Mouse (Mus musculus): ENCODE data around the gene Bad.
A peak's percentile ranks its signal among the peaks of the same experiment; 100 is the strongest.
"Not testable (repeated sequence)": the region's sequence is repeated elsewhere in the genome, so short reads cannot be mapped to it uniquely, and the experiment has no call there.

Bad gene

DNA sequence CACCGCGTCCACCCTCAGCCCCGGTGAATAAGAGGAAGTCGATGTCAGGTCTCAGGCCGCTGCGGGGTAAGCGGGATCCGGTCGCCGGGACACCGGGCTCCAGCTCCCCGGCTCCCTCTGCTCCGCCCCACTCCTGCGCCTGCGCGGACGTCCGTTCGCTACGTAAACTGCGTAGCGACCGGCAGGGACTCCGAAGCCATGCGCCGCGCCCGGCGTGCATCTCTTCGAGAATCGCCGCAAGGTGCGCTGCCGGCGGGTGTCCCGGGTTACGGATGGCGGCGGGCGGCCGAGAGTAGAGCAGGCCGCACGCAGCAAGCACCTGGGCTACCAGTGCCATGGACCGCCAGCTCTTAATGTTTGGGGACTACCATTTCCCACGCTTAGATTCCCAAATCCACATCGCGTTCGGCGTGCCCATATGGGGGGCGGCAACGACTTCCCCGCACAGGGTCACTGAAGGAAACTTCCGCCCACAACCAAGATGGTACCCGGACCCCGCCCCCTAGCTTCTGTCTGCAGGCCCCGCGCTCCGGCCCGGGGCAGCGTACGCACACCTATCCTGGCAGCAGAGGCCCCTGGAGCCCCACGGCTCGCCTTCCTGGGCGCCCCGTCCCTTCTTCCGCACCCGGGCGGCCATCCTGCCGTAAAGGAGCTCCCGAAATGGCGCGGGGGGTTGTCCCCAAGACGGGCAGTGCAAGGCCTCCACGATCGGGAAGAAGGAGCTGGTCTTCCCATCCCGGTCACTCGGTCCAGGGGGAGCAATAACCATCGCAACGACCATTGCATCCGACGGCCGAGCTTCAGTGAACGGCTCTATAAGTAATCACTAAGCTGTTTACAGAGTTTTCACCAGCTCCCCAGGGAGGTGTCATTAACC lies at the start of gene Bad:
Bad (plus strand) TSS at position 490 of the 877 bp plus-strand sequence.
- DNase-seq = peak; percentile 91 to 94

DNA sequence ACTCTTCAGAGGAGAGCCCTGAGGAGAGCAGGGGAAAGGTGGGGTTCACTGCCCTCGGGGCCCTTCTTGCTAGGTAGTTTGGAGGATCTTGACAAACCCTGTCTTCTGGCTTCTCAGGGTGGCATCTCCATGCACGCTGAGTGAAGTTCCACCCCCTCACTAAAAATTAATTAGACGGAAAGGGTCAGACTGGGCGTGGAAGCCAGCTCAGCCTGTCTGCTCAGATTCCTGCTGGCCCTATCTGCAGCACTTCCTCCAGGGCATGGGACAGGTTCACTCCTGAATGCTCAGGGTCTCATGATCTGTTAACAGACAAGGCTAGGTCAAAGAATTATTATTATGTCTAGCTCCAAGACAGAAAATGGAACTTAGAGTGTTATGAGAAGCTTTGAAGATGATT lies 49.1 kb upstream of the Bad start:
- no peak for DNase-seq

DNA sequence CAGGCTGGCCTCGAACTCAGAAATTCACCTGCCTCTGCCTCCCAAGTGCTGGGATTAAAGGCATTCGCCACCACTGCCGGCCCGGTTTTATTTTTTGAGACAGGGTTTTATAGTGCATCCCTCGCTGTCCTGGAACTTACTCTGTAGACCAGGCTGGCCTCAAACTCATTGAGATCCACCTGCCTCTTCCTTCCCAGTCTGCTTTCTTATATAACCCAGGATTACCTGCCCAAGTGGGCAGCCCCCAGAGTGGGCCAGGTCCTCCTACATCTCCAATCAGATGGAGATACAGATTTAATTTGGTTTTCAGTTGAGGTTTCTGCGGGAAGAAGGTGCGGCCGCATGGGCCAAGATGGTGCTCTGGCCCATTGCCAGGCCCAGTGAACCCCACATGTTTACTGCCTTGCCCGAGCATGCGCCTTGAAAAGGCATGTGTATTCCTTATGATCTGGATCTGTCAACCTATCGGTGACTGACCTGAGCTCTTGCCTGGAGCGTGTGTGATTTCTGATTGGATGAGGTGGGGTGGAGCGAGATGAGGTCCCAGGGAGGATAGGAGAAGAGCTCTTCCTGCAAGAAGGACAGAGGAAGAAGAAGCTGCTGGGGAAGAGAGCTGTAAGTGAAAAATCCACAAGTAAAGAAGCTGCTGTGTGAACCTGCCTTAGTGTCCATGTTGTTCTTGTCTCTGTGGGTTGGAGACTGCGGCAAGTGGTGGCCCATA lies 47.8 kb upstream of the Bad start:
- no peak for DNase-seq

DNA sequence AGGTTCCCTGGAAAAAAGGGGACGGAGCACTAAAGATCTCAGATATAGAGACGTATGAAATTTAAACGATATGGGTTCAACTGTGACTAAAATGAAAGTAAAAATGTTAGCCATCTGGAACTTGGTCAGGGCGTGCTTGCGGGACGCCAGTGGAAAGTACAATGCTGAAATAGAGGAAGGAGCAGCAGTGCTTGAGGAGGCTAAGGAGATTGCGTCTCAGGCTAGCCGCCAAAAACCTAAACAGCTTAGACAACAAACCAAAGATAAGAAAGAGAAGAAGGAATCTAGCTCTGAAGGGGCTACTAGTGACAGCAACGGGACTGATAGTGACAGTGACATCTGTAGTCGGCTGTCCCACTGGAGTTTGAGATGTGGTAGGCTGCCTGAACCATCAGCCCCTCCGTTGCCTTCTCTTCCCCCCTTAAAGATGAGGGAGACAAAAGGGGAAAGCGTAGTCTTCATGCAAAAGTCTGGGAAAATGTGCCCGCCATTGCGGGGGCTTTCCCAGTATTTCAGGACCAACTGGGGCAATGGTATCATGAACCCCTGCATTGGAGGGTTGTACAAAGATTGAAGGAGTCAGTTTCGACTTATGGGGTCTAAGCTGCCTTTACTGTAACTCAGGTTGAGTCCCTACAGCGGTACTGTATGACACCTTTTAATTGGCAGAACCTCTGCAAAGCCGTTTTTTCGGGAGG lies 45.9 kb upstream of the Bad start:
- DNase-seq = not testable (repeated sequence)

DNA sequence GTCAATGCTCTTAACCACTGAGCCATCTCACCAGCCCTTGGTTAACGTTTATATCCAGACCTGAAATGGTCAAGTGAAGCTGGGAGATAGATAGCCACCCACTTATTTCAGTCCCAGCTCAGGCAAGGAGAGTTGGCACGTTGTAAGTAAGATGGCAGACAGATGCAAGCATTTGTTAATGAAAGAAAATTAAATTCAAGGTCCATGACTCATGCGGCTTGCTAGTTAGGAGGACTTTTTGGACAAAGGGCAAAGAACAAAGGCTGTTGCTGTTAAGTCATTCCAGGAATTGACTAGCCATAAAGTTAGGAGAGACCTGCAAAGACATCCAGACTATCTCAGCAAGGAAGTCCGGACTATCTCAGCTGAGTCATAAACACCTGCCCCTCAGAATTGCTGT lies 42.0 kb upstream of the Bad start:
- DNase-seq = no peak

DNA sequence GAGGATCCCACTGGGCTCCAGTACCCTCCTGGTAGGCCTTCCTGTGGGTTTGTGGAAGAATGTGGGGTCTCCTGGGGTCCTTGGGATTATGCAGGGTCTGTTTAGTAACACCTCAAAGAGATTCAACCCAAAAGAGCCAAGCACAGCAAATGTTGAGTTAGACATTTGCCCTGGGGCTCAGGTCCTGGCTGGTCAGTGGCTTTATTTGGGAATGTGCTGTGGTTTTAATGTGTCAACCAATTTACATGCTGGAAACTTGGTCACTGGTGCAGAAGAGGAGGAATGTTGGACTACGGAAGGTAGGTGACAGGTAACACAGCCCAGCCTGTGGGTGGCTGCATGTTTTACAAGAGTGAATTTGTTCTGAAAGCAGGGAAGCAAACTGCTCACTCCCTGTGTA lies 38.6 kb upstream of the Bad start:
- no peak for DNase-seq

DNA sequence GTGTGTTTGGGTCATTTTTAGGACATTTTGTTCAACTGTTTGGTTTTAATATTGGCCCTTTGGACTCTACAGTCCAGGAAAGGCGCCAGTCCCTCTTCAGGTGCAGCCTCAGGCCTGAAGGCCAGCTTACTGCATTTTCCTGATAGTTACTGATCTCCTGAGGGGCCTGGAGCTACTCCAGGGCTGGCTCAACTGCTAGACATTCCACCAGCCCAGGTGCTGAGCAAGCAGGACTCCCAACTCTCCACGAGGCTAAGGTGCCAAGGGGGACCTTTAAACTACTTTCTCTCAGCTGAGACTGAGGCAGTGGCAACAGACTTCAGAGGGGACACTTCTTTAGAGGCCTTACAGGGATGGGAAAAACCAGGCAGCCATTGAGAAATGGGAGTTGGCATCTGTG lies 36.8 kb upstream of the Bad start:
- no peak for DNase-seq

DNA sequence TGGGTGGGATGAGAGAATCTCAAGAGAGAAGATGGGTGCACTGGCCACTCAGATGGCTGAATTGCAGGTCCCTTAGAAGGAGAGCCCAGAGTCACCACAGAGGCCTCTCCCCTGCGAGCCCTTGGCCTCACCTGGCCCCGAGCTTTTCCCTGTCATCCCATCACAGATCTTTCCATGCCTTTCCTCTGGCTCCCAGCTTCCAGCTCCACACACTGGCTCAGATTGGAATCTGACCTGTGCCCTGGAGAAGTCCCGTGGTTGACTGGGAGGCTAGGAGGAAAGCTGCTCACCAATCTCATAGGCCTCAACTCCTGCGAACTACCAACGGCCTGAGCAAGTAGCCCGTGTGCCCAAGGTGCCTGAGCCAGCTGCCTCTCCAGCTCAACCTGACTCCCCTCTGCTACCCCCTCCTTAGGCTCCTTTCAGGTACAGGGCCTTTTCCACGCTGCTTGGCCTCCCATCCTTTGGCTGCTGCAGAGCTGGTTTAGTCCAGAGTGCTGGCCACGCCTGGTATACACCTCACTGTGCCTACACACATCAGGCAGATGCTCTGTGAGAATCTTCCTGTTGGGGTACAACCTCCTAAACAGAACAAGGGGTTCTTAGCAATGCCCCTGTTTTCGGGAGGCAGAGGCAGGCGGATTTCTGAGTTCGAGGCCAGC lies 36.0 kb upstream of the Bad start:
- no peak for DNase-seq

DNA sequence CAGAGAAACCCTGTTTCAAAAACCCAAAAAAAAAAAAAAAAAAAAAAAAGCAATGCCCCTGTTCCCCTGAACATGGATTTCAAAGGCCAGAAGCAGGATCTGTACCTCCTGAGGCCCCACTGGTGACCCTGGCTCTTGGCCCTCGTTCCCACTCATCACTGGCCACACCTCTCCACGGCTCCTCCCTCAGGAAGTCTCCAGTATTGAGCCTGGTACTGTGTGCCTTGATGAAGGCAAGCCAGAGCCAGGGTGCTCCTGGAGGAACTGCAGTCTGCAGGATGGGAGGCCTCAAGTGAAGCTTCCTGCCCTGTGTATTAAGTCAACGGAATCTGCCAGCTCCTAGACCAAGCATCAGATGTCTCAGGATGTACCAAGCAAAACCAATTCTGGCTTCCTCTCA lies 35.5 kb upstream of the Bad start:
- no peak for DNase-seq

DNA sequence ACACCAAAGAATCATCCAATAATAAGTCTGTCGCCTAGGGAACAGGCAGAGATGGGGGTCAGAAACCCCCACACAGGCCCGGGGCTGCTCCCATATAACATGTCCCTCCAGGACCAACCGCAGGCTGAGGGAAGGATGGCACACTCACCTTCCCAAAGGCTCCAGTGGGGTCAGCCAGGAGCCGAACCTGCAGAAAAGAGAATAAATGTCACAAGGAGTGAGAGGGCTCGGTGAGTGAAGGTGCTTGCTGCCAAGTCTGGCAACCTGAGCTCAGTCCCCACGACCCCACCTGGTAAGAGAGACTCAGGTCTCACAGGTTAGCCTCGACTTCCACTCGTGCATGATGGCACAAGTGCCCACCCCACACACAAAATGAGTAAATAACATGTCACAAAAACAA lies 34.6 kb upstream of the Bad start:
- no peak for DNase-seq

DNA sequence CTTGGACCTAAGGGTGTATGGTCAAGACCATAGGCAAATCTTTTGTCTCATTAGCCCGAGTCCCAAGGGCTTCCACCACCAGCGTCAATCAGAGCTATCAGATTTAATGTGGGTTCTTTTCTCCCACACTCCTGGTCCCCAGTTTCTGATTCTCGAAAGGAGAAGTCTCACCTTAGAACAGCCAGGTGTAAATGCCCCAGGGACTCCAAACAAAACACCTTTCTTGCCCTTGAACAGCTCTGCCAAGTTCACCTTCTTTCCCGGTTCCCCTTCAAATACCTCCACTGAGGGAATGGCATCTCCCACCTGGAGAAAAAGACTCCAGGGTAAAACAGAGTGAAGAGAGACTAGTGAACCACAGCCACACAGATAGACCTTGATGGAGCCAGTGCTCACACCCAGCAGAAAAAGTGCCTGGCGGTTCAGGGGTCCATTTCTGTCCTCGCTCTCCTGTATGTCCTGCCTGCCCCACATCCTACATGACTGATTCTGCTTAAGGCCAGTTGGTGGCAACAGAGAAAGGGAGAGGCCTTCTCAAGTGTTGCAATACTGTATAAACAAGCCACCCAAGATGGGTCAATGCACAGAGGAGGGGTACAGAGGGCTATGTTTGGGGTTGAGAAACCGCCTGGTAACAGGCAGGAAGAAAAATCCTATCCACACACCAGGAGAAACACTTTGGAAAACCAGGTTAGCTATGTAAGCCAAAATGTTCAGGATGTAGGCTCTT lies 33.7 kb upstream of the Bad start:
- peak; percentile 27 to 45 for DNase-seq

DNA sequence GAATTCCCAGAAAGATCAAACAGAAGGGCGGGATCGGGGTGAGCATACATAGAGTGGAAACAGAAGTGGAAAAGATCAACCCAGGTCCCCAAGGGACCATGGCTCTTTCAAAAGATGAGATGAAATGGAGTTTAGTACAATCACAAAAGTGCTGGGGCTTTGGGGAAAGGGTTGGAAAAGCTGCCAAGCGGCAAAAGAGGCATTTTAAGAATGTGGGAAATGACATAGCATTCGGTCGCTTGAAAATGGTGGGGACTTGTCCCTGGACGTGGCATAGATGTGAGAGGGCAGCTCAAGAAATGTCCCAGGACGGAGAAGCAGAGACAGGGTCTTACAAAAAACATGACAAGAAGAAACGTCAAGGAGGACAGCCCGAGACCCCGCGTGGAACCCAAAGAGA lies 32.6 kb upstream of the Bad start:
- no peak for DNase-seq

DNA sequence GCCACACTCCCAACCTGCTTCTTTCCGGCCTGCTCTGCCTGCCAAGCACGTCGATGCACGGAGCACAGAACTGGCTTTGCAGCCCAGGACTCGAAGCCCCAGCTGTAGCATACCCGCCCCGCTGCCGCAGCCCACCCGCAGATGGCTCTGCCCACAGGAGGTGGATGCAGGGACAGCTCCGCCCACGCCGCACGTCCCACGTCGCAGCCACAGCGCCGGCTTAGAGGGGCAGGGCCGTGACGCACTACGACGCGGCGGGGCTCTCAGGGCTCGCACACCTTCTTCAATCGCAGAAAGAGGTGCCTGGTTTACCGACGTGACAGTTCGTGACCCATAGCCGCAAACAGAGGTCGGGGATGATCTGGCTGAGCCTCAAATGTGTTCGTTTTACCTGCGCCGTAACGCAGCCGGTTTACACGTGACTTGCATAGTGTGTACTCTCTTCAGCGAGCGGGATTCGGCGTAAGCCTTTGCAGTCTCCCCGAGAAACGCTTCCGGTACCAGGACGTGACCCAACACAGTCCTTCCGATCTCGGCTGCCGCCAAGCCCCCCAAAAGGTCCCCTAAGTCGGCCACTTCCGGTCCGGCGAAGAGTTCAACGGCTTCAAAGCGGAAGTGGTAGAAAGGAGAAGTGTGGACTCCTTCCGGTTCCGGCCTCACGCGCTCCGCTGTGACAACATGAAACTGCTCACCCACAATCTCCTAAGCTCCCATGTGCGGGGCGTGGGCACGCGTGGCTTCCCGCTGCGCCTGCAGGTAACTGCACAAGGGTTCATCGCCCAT lies 32.0 kb upstream of the Bad start, which contains the start of the genes Trmt112 and Prdx5:
Trmt112 (plus strand) TSS at position 192 of the 783 bp plus-strand sequence.
Prdx5 (minus strand) TSS at position 600 of the 783 bp plus-strand sequence.
- peak; percentile 91 to 95 for DNase-seq

DNA sequence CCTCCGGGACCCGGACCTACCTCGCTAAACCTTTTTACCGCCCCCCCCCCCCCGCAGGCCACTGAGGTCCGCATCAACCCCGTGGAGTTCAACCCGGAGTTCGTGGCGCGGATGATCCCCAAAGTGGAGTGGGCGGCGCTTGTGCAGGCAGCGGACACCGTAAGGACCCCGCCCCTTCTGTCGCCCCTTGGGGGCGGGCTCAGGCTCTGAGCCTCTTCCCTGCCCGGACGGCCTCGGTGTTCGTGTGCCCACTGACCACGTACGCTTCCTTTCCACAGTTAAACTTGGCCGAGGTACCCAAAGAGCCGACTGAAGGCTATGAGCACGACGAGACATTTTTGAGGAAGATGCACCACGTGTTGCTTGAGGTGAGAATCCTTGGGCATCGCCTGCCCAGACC lies 31.4 kb upstream of the Bad start:
- peak in 1 of 2 experiments; percentile 56 for DNase-seq

DNA sequence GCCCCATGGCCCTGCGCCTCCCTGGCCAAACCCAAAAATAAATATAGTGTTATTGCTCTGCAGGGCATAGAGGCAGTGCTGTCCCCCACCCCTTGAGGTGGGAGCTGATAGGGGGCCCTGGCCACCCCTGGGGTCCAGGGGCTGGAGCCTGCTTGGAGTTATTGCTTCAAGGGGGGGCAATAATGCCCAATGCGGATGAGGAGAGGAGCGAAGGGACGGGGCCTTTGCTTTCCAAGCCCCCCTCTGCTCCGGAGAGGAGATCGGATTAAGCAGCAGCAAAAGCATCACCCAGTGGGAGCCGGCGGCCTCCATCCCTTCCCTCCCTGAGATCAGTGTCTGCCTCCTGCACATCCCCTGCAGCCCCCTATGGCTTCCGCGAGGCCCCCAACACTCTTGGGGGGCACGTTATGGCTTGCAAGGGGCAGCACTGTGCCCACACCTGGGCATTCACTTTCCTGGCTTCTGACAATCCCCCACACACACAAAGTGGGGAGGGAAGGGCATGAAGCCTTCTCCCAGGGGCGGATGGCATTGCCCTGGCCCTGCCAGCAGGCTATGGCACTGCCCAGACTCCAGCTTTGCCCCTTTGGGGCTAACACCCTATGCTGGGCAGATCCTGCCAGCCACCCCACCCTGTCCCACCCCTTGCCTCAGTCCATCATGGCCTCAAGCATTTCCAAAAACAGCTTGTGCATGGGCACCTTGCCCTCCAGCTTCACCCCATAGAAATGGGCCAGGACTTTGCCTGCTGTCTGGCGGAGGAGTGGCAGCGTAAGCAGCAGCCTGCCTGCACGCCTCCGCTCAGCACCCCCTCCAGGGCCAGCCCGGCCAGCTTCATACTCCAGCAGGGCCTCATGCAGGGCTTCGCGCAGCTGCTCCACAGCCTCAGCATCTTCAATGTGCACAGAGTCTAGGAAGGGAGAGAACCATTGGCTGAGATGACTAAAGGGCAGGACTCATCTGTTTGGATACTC lies 30.3 kb upstream of the Bad start:
- no peak for DNase-seq

DNA sequence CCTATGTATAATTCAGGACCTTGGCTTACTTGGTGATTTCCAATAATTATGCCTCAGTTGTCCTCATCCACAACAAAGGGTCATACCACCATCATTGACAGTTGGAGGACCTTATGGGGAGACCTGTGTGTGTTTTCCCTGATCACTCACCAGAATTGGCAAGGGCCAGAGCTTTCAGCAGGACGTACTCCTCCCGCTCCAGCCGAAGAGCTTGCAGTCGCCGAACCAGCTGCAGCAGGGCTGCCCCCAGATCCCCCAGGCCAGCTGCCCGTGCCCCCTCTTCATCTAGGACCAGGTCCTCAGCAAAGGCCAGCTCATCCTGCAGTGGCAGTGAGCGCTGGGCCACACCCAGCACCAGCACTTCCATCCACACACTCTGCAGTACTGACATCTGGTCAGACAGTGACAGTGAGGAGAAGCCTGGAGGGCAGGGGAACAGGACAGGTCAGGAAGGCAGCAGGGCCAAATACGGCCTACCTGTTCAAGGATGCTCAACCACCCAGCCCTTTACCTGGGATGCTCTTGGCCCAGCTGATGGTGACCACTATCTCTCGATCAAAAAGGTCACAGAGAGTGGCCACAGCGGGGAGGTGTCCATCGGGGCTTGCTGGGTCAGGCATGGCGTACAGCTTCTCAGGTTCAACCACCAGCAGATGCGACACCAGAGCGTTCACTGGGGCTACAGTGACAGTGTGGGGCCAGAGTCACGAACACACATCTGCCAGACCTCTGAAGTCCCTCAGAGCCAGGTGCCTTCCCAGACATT lies 29.3 kb upstream of the Bad start:
- DNase-seq = no peak

DNA sequence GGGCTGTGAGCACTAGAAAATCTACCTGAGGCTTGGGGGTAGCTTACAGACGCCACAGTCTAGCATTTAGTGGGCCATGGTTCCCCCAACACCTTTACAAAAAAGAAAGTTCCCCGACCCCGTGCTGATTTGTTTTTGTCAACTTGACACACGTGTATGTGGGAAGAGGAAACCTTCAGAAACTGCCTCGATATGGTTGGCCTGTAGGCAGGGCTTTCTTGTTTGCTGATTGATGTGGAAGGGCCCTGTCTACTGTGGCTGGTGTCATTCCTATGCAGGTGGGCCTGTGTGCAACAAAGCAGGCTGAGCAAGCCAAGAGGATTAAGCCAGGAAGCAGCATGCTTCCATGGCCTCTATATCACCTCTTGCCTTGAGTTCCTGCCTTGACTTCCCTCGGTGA lies 28.6 kb upstream of the Bad start:
- DNase-seq = no peak

DNA sequence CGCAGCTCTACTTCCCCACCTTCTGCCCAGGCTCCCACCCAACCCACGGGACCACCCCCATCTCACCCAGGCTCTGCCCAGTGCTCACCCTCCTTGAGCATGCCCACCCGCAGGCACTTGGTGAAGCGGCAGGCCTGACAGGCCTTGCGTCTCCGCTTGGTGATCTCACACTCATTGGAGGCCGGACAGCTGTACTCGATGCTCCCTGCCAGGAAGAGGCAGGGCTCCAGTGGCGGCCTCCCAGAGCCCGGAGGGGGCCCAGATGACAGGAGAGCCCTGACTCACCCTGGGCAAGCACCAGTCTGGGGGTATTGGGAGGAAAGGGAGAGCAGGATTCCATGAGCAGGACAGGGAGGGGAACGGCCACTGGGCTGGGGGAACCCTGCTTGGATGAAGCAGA lies 27.7 kb upstream of the Bad start:
- no peak for DNase-seq

DNA sequence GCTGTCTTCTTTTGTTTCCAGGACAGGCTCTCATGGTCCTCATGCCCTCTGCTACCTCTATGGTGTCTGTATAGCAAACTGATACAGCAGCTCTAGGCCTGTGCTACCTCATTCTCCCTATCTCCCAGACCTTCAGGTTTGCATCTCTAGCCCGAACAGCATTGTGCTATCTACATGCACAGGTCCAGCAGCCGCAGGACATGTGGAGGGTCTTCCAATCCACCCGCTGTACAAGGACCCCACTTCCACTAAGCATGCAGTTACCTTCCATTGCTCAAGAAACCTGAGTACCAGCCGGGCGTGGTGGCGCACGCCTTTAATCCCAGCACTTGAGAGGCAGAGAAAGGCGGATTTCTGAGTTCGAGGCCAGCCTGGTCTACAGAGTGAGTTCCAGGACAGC lies 27.1 kb upstream of the Bad start:
- no peak for DNase-seq

Measured in lung, adult 18-20 months (tissue).